Mouse (Mus musculus) Muller cell, postnatal 12 days (primary cell): ENCODE results near the gene Stab1.

Experiments used
- DNase-seq: peaks from one replicate; pipeline ENCODE4 v3.0.0-alpha.2; 2015; ENCODE audit errors: inconsistent ontology term

The Stab1 gene

DNA sequence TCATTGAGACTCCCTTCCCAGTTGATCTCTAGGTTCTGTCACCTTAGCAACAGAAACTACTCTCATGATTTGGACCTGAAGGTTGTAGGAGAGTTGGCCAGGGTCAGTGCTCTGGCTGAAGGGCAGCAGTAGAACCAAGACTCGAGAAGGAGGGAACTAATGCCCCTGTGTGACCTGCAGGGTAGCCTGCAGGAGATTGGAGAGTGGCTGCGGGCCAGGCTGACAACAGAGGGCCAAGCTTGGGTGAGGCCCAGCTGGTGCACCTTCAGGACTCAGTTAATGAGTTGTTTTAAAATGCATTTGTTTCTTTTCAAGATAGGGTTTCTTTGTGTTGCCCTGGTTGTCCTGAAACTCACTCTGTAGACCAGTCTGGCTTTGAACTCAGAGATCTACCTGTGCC, 3.4 kb downstream of the Stab1 start:
- DNase-seq, result no peak

DNA sequence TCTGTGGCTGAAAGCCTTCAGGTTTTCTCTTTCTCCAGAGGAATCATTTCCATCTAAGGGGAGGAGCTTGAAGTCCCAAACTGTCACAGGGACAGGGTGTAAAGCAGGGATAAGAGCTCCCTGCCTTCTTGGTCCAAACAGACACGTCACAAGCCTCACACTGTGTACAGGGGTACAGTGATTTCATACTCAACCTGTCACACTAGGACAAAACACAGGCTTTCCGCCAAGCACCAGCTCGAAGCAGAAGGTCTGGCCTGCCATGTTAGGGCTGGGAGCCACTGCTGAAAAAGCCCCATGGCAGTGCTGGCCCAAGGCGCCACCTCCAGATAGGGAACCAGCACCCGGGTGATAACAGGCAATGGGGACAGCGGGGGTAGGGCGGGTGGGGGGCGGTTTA, 4.4 kb downstream of the Stab1 start:
- no peak for DNase-seq

DNA sequence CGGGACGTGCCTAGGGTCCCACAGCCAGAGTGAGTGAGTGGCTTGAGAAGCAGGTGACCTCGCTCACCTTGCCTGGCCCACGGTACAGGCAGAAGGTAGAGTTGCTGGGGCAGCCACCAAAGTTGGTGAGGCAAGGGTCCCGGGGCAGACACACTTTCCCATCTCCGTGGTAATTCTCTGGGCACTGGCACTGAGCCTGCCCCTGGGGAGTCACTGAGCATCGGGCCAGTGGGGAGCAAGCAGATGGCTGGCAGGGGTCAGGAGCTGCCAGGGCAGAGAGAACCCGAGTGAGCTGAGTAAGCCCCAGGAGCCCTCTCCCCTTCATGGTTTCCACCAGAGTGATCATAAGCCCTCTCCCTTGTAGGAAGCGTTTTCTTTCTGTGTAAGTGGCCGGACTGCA, 6.8 kb downstream of the Stab1 start:
- no peak for DNase-seq

DNA sequence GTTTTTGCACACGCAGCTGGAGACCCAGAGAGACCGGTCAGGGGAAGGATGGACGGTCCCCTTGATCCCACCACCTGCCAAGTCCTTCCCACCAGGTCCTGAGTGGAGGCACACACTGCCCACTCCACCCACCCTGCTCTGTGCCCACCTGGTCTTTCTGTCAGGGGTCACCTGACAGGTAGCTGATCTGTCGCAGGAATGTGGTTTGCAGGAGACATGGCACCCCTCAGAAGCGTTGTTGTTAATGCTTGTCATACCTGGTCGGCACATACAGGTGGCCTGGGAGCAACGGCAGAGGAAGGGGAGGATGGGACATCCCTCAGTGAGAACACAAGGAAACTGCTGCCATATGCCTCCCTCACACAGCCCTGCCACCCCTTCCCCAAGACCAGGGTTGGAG, 7.2 kb downstream of the Stab1 start:
- no peak for DNase-seq

DNA sequence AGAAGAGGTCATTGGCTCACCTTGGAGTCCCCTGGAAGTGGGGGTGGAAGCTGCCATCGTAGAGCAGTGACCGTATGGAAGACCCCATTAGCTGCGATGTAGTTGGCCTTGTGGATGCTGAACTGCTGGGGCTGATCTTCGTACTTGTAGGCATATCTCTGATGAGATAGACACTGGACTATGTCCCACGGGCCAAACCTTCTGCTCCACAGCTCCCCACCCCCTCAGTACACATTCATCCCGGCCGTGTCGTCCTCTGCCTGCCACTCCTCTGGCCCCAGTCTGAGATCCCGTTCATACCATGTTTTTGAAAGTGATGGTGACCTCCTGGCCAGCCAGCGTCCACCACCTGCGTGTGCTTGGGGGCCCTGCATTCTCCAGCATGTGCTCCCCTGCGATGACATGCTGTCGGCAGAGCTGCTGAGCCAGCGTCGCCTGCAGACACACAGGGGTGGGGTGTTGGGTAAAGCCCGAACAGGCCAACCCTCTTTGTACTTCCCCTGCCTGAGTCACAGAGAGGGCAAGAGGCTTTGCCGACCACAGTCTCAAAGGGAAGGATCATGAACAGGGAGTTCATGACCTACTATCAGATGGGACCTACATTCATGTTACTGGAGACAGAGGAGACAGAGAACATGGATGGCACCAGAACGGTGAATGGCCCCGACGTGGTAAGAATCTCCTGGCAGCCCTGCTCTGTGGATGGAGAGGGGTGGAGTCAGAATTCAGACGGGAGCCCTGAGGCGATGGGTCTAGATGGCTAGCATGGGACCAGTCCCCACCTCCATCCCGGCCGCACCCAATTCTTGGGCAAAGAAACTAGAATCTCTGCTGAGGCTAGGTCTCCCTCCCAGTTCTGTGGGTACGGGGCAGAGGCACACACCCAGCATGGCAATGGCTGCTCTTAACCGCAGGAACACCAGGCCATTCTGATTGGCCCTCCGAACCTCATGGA, 8.0 kb downstream of the Stab1 start:
- peak; percentile 19 for DNase-seq

DNA sequence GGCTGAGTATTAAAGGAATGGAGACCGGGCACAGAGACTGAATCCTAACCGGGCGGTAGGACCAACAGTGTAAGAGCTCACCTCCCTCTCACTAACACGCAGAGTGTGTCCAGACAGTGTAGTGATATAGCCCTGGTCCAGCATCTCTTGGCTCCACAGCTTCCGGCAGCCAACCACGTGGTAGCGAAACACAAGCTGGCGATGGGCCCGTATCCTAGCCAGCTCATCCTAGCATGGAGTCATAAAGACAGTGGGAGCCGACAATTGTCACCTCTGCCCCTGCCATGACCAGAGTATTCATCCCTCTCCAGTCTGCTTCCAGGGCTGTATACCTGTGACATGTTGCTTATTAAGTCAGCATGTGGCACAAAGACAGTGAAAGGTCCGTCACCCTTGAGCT, 22.7 kb downstream of the Stab1 start:
- DNase-seq, result no peak

DNA sequence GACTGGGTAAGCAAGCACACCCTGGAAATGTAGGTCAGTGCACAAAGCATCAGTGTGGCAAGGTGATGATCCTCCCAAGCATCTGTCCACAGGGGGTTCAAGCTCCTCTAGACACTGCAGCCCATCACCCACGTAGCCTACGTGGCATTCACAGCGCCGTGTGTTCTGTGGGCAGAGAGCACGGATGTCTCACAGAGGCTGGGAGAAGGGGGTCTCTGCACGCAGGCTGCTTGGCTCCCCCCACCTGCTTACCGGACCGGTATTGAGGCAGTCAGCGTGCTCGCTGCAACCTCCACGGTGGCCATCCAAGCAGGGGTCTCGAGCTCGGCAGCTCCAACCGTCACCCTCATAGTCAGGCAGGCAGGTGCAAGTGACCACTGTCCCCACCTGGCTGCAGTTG, 27.4 kb downstream of the Stab1 start:
- DNase-seq, result no peak

DNA sequence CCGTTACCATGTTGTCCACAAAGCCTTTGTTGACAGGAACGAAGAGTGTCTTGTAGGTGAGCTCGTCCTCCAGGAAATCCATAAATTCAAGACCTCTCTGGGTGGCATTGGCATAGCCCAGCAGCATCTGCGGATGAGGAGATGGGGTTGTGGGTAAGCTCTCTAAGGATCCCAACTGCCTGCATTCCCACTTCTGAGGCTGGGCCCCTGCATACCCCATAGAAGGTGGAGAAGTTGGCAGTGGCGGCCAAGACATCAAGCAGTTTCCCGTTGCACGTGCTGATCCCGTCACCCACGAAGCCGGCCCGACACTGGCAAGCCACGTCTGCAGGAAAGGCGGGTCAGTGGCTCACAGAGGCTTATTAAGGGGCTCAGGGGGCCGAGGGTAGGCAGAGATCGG, 28.3 kb downstream of the Stab1 start:
- DNase-seq, result no peak

DNA sequence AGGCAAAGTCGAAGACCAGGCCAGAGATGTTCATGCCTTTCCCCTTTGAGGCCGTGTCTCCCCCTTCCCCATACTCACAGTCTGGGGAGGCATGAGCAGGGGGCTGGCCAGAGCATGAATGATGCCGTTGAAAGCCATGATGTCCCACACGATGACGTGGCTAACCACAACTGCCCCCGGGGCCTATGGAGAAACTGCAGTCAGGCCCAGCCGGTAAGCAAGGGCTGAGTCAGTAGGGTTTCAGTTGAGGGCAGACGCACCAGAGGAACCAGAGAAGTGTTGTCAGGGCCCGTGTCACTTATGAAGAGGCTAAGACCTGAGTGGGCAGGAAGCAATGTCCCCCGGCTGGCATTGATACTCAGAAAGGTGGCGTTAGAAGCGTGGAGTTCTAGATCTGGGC, 28.8 kb downstream of the Stab1 start:
- DNase-seq, result no peak

DNA sequence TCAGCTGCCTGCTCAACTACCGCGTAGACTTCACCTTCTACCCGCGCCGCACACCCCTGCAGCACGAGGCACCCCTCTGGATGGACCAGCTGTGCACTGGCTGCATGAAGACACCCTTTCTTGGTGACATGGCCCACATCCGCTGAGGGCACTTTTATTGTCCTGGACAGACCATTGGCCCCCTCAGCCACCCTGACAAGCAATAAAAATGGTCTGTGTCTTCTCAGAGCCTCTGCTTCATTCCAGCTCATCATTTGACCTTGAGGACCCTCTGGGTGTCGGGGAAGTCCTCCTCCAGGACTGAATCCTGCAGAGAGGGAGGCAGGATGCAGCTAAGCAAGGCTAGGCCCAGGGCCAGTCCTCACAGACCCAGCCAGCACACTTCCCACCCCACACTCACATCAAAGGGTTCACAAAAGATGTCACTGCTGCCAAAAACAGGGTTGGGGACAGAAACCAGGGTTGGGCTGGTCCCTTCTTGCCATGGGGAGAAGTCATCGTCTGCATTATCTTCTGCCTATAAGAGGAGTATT, 29.5 kb downstream of the Stab1 start:
- DNase-seq, result no peak

DNA sequence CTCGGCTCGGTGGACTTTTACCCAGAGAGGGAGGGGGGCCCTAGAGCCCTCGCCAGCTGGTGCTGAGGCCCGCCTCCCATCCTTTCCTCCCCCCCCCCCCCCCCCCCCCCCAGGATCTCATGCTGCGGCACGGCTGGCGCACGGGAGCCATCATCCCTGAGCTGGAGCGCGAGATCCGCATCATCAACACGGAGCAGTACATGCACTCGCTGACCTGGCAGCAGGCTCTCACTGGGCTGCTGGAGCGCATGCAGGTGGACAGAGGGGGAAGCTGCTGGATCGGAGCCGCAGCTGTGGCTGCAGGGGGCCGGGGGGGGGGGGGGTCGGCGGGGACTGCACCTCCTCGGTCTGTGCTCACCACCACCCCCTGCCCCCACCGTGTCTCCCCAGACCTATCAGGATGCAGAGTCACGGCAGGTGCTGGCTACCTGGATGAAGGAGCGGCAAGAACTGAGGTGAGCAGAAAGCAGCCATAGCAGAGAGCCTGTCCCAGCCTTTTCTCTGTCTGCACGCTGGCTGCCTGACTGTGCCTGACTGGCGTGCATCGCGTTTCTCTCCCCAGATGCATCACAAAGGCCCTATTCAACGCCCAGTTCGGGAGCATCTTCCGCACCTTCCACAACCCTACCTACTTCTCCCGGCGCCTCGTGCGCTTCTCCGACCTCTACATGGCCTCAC, 30.1 kb downstream of the Stab1 start:
- no peak for DNase-seq

DNA sequence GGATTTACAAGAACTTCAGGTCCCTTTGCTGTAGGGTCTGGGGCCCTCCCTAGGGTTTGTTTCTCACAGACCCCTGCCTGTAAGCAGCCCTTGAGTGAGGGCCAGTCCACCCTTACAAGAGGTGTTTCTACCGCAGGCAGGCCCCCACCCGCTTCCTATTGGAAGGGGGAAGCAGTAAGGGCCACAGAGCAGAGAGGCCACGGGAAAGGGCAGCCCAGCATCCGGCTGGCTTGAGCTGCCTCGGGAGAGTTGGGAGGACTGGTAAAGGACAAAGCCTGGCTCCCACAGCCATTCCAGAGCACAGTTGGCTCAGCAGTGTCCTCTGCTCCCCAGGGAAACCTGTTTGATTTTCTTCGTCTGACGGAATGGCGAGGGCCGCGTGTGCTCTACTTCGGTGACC, 30.6 kb downstream of the Stab1 start:
- no peak for DNase-seq

DNA sequence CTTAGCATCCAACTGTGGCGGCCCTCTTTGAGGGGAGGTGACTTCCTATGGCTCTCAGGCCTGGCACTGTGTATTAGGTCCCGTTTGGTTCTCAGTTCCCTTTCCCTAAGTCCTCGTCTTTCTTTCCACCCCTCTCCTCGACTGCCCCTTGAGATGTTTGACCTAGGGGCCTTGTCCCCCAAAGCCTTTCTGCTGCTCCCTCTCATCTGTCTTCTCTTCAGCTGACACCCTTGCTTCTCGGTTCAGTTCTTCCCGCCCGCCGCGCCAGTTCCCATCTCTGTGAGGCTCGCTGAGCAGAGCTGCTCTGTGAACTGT, 31.2 kb downstream of the Stab1 start:
- DNase-seq, result no peak

DNA sequence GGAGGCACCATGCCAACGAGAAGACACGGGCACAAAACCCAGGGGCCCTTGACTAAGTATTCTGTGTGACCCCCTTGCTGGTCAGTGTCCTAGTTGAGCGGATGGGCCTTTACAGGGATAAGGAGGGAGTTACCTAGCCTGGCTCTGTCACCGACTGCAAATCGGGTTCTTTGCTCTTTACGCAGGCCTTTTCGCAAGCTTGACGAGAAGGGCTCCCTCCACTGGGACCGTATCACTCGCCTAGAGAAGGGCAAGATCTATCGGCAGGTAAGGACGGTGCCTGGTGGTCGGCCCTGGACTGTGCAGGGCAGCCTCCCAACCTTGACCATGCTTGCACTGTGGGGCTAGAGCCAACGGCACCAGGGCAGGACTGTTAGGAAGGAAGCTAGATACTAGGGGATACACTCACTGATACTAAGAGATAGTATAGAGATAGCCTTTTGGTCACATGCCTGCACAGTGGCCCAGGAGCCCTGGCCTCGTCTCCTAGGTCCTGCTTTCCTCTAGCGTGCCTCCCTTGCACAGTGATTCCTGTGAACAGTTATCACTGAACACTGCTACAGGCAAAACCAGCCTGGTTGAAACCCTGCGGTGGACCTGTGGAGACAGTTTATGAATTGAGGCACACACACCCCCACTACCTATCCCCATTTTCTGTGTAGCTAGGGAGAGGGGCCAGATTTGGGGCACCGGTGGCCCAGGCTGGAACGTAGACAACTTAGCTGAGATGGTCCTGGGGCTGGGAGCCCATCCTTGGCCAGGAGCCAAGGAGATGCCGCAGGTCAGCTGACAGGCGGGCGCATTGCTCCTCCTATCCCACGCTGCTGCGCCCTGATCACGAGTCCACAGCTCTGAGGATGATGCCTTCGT, 31.8 kb downstream of the Stab1 start:
- no peak for DNase-seq

DNA sequence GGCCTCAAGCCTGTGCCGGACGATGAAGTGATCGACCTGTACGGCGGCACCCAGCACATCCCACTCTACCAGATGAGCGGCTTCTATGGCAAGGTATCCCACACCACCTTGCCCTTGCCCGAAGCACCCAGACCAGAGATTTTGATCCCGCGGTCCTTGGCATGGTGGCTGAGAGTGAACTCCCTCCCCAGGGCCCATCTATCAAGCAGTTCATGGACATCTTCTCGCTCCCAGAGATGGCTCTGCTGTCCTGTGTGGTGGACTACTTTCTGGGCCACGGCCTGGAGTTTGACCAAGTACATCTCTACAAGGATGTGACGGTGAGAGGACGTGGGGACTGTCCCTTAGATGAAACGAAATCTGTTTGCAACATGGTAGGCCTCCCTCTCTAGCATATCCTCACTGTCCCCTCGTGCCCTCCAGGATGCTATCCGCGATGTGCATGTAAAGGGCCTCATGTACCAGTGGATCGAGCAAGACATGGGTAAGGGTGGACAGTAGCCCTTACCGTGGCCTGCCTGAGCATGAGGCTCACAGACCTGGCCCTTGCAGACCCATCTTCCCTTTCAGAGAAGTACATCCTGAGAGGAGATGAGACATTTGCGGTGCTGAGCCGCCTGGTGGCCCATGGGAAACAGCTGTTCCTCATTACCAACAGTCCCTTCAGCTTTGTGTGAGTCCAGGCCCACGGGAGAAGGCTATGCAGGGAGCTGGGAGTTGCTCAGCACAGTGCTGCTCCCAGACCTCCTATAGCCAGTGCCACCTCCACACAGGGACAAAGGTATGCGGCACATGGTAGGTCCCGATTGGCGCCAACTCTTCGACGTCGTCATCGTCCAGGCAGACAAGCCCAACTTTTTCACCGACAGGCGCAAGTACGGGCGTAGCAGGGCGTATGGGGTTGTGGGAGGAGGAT, 32.7 kb downstream of the Stab1 start:
- no peak for DNase-seq

DNA sequence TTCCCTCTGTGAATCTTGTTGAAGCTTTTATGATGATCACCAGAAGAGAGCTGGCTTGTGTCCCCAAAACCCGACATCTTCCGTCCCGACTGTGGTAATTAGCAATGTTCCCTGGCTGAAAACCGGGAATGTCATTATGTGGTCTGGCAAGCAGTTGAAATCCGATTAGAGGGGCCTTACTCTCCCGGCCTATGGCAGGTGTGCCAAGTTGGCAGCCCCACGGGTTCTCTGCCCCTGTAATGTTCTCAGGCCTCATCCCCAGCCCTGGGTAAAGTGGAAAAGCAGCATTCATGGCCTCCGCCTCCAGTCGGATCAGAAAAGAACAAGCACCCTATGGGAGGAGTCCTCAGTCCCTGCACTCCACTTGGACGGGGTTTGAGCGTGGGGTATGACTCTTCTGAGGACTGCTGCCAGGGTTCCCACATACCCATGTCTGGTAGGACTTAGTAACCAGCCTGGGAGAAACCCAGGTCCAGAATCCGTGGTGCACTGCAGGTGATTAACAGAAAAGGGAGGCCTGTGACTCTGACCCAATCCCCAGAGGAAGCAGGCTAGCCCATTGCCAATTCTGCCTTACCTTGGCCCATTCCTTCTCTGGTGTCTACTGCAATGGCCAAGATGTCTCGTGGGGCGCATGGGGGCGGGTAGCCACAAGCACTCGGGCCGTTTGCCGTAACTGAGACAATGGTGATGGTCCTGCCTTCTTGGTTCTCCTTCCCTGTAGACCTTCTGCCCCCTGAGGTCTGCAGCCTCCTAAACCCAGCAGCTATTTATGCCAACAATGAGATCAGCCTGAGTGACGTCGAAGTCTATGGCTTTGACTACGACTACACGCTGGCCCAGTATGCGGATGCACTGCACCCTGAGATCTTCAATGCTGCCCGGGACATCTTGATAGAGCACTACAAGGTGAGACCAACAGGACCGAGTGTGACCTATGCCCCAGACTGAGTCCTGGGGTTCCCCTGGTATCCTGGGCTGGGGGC, 34.1 kb downstream of the Stab1 start:
- DNase-seq, result peak; percentile 77

DNA sequence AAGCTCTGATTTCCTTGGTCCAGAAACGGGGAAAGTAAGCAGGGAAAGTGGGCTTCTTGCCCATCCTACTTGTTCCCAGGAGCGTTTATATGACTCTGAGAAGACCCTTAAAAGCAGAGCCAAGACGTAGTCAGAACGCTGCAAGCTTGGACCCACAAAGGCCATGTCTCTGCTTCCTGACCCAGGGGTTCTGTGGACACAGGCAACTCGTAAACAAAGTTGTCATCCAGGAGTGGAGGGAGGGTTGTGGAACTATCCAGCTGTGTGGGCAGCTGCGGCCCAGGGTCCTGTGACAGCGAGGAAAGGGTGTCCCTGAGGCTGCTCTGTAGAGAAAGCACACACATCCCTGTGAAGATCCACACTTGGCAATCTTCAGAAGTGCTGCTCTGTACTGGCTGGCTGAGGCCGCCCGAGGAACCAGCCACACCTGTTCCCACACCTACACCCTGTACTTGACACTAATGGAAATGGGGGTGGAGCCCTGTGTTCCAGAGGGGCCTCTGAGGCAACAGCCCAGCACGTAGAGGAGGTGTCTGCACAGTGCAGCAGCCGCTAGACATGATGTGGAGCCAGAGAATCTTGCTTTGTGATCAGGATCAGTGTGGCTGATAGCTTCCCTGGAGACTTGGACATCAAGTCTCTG, 35.3 kb downstream of the Stab1 start:
- peak; percentile 11 for DNase-seq

DNA sequence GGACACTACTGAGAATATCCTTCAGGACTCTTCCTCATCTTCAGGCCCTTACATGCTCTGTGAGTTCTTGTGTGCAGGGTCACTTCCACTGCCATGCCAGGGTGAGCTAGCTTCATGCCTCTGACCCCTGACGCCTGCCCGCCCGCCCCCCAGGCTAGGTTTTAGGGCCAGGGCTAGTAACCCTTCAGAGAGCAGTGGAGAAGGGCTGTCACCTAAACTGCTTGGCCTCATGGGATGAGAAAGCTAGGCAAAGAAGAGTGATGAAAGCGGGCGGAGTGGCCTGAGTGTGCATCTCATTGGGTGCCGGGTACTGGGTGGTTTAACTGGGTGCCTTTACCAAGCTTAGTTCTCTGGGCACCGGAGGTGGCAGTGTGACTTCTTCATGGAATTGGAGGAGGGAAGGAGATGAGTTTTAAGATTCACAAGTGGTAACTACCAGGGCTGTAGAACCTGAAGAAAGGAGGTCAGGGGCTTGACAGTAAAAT, 35.9 kb downstream of the Stab1 start:
- DNase-seq, result no peak

DNA sequence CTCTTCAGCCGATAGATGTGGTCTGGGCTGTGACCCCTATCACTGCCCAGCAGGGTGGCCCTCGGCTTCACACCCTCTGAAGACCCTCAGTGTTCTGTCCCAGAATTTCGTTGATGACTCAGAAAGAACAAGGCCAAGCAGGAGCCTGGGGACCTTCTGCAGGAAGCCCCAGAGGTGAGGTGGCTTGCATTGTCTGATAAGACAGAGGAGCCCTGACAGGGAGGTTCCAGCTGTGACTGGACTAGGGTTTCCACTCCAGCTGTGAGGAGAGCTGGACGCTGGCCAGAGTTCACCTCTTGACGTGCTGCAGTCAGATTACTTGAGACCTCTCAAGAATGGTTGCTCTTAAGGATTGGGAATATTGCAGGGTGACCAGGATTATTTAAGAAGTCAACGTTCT, 36.4 kb downstream of the Stab1 start:
- DNase-seq, result no peak
